ENCODE assay signal across 20 mouse cellular contexts in genomic region chr9:47473776-47474365, GRCm38 (mm10). TPM values are rescaled to one million over a fixed set of nuclear protein-coding genes. Genes with fewer than 3 reads are reported as not detected.
"Had no signal": no experiment of that assay in that cellular context is flagged by ENCODE, and none has a peak within 500 bp of the region (broad histone marks: within the 10 kb centered on the region; RNA-seq: fewer than 3 reads in every experiment).

No protein-coding gene starts in this region.

- H3K9me3 ChIP-seq: limb, embryonic 10.5 days; limb, embryonic 13.5 days; liver, embryonic 12.5 days; liver, embryonic 15.5 days; lung, embryonic 15.5 days; midbrain, embryonic 12.5 days; neural tube, embryonic 13.5 days had no signal

- DNase-seq: kidney, postnatal 25 days; layer of hippocampus, adult 9-11 months; liver; lung, adult 18-20 months; lung, postnatal 10 days; lung, postnatal 4 days; thymus, adult 18-20 months; thymus, postnatal 36 days had no signal

- ATAC-seq: liver, embryonic 12.5 days; midbrain, embryonic 16.5 days had no signal

- H3K27me3 ChIP-seq: liver, embryonic 12.5 days; liver, embryonic 15.5 days; lung, embryonic 15.5 days; midbrain, embryonic 12.5 days; neural tube, embryonic 13.5 days had no signal

- H3K27ac ChIP-seq: kidney, postnatal 0 days; layer of hippocampus, adult 2 months; limb, embryonic 10.5 days; limb, embryonic 13.5 days; liver, embryonic 12.5 days; liver, embryonic 15.5 days; lung, embryonic 15.5 days; midbrain, embryonic 12.5 days; neural tube, embryonic 13.5 days had no signal

- H3K9ac ChIP-seq: limb, embryonic 13.5 days; liver, embryonic 12.5 days; liver, embryonic 15.5 days; lung, embryonic 15.5 days; midbrain, embryonic 12.5 days; neural tube, embryonic 13.5 days had no signal

- H3K4me1 ChIP-seq: liver, embryonic 12.5 days; liver, embryonic 15.5 days had no signal

- H3K36me3 ChIP-seq: limb, embryonic 10.5 days; limb, embryonic 13.5 days; liver, embryonic 12.5 days; liver, embryonic 15.5 days; lung, embryonic 15.5 days; midbrain, embryonic 12.5 days; neural tube, embryonic 13.5 days had no signal

- H3K4me3 ChIP-seq: layer of hippocampus, adult 2 months; limb, embryonic 10.5 days; limb, embryonic 13.5 days; liver, embryonic 12.5 days; liver, embryonic 15.5 days; lung, embryonic 15.5 days; midbrain, embryonic 12.5 days; myocyte; neural tube, embryonic 13.5 days had no signal

- H3K4me2 ChIP-seq: limb, embryonic 13.5 days; liver, embryonic 12.5 days; liver, embryonic 15.5 days; lung, embryonic 15.5 days; midbrain, embryonic 12.5 days; neural tube, embryonic 13.5 days had no signal

RNA-seq across cellular contexts. Expression of gene Cadm1, which starts 56.1 kb away (rescaled TPM):
- total RNA-seq: megakaryocyte-erythroid progenitor cell, adult 5-6 weeks had no signal
